Mouse (Mus musculus) forebrain, embryonic 16.5 days (tissue): Measurements from ENCODE around the gene Cadps. TPM values are rescaled to one million over a fixed set of nuclear protein-coding genes. Genes with fewer than 3 reads are reported as not detected.
A peak's percentile ranks its signal among the peaks of the same experiment; 100 is the strongest.

ENCODE experiments used
- ATAC-seq: fragments of 200-750 bp; cut with Nextera tagmentation; 2 replicates; pipeline ENCODE4 v1.8.0; 2017; ENCODE audit warnings: mild to moderate bottlenecking, moderate library complexity
- H3K27ac ChIP-seq: fragments of 300-500 bp; sonication (generic); 2 replicates; pipeline ENCODE4 v1.5.1; 2014; ENCODE audit warnings: low read length, control low read depth
- H3K27me3 ChIP-seq: fragments of 300-500 bp; sonication (generic); replicated peaks from 2 replicates; pipeline ENCODE4 v1.6.1; 2014; ENCODE audit warnings: low read length; ENCODE audit not compliant: control insufficient read depth, insufficient read depth
- H3K36me3 ChIP-seq: fragments of 300-500 bp; sonication (generic); 2 replicates; pipeline ENCODE4 v1.6.1; 2014; ENCODE audit not compliant: control insufficient read depth, insufficient read depth
- H3K4me1 ChIP-seq: fragments of 300-500 bp; sonication (generic); replicated peaks from 2 replicates; pipeline ENCODE4 v1.6.1; 2014; ENCODE audit warnings: low read length; ENCODE audit not compliant: control insufficient read depth, insufficient read depth
- H3K4me2 ChIP-seq: fragments of 300-500 bp; sonication (generic); 2 replicates; pipeline ENCODE4 v1.6.1; 2014; ENCODE audit warnings: mild to moderate bottlenecking, low read length, control low read depth
- H3K4me3 ChIP-seq: fragments of 300-500 bp; sonication (generic); replicated peaks from 2 replicates; pipeline ENCODE4 v1.5.1; 2014; ENCODE audit warnings: mild to moderate bottlenecking, low read length, control low read depth
- H3K9ac ChIP-seq: fragments of 300-500 bp; sonication (generic); replicated peaks from 2 replicates; pipeline ENCODE4 v1.6.1; 2014; ENCODE audit warnings: low read depth, low read length, control low read depth
- H3K9me3 ChIP-seq: fragments of 300-500 bp; sonication (generic); 2 replicates; pipeline ENCODE4 v1.6.1; 2016; ENCODE audit warnings: low read length; ENCODE audit not compliant: control insufficient read depth
- WGBS: fragments of 180-500 bp; shearing (Covaris S2); extraction: QIAGEN DNeasy Blood & Tissue Kit; methylation state at CpG from one replicate; pipeline ENCODE4 v1.1.7; 2014; 5-methylcytosine and 5-hydroxymethylcytosine counted together
- polyA plus RNA-seq: library from polyadenylated mRNA; unstranded; fragments of >200 nt; fragmentation: Nextera tagmentation; extraction: Ambion mirVana; gene quantifications from 2 replicates; pipeline ENCODE4 v1.2.1, GENCODE M21; 2015

Cadps gene
- polyA plus RNA-seq, 1 experiment from 2014 or later, result 30.3 TPM

DNA sequence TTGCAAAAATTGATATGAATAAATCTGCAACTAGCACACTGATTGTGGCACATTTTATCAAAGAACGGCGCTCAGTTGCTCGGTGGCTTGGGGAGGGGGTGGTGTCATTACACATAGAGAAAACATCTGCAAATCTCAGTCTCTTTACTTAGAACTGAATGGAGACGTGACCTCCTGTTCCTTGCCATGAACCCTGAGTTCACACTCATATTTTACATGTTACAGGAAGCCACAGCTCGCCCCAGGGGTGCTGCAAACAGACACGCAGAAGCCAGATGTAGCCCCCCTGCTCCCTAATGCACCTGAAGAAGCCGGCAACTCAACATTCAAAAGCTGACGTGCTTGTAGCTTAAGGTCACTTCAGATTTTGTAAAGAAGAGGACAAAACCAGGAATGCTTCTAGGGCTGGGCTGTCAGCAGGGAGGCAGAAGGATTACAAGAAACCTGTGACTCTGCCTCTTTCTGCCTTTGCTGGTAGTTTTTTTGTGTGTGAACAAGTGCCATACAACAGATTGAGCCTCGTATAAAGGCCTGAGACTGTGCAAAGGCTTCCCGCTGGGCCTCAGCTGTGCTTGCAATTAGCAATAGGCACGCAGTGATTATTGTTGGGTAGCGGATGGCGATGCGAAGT is 434.0 kb downstream of the Cadps start:
- 0 out of 2 replicates have a peak overlapping the region, but pooled peaks have one; percentile 29 for H3K4me2 ChIP-seq
- peaks cover 61% of the 10 kb centered on the region for H3K4me1 ChIP-seq
- H3K27ac ChIP-seq, result peak overlapping the region; percentile 62
- WGBS, result 5% methylated on average over 14 of the region's 14 CpGs
- 0 out of 2 replicates have a peak, but pooled peaks cover 4% of the 10 kb centered on the region for H3K27me3 ChIP-seq
- H3K9me3 ChIP-seq, result no peaks in the 10 kb centered on the region
- H3K4me3 ChIP-seq, result no peak overlapping the region
- peak; percentile 49 for ATAC-seq
- H3K36me3 ChIP-seq, result no peaks in the 10 kb centered on the region
- H3K9ac ChIP-seq, result 0 out of 2 replicates have a peak overlapping the region, but pooled peaks have one; percentile 5

DNA sequence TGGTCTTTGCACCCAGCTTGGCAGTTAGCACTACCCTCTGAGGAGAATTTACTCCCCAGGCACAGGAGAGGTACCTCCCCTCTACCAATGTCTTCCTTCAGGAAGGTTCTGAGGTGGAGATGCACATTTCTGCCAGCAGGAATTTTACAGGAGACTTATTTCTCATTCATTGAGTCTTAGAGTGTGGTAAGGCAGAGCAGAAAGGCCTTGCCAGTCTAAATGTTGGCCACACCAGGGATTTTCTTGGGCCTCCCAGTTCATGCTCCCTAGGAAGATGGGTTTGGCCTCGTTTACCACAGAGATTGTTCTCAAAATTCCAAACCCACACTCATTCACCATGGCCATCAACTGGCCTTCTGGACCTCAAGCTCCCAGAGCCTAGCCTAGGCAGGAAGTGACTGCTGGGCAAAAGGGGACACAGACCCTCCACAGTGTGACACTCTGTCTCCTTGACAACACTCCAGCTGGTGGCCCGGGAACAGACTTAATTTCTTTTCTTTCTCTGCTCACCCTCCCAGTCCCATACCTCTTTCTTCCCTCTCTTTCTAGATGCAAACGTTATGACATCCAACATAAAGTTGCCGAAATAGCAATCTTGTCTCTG is 434.6 kb downstream of the Cadps start:
- Histone ChIP-seq H3K4me3 (no peak overlapping the region), H3K36me3 (no peaks in the 10 kb centered on the region), H3K4me1 (peaks cover 55% of the 10 kb centered on the region), H3K4me2 (no peak overlapping the region), H3K27me3 (0 out of 2 replicates have a peak, but pooled peaks cover 4% of the 10 kb centered on the region), H3K9ac (0 out of 2 replicates have a peak overlapping the region, but pooled peaks have one; percentile 5), H3K27ac (peak overlapping the region; percentile 62), H3K9me3 (no peaks in the 10 kb centered on the region)
- WGBS, result 9% methylated on average over 4 of the region's 4 CpGs
- peak; percentile 30; the same call in 1 of the 2 replicates for ATAC-seq

- Histone ChIP-seq H3K27me3 (0 out of 2 replicates have a peak, but pooled peaks cover 4% of the 10 kb centered on the region), H3K9ac (no peak overlapping the region), H3K9me3 (no peaks in the 10 kb centered on the region), H3K4me3 (no peak overlapping the region), H3K4me1 (peaks cover 47% of the 10 kb centered on the region), H3K4me2 (no peak overlapping the region), H3K27ac (no peak overlapping the region), H3K36me3 (no peaks in the 10 kb centered on the region)
- no peak for ATAC-seq
- WGBS, result 52% methylated on average over 6 of the region's 6 CpGs
Observed at GRCm38 (mm10) chr14:12387176-12387575, 435.7 kb downstream of the Cadps start.

- ATAC-seq, result peak; percentile 61
- H3K27me3 ChIP-seq, result 0 out of 2 replicates have a peak, but pooled peaks cover 2% of the 10 kb centered on the region
Observed at GRCm38 (mm10) chr14:12377883-12378282, 445.0 kb downstream of the Cadps start.

GRCm38 (mm10) chr14:12377289-12377688 is 445.6 kb downstream of the Cadps start:
- Histone ChIP-seq H3K9ac (no peak overlapping the region), H3K27ac (peak overlapping the region; percentile 13; the same call in 1 of the 2 replicates), H3K4me1 (peaks cover 5% of the 10 kb centered on the region; the same call in 1 of the 2 replicates), H3K4me2 (no peak overlapping the region), H3K27me3 (0 out of 2 replicates have a peak, but pooled peaks cover 2% of the 10 kb centered on the region), H3K9me3 (no peaks in the 10 kb centered on the region), H3K4me3 (no peak overlapping the region), H3K36me3 (no peaks in the 10 kb centered on the region)
- ATAC-seq, result peak; percentile 54
- 87% methylated on average over 2 of the region's 2 CpGs for WGBS

More at GRCm38 (mm10) chr14:12377883-12378282, 445.0 kb downstream of the Cadps start:
- Histone ChIP-seq H3K27ac (peak overlapping the region; percentile 35; the same call in 1 of the 2 replicates), H3K9ac (no peak overlapping the region), H3K4me1 (peaks cover 5% of the 10 kb centered on the region; the same call in 1 of the 2 replicates), H3K4me3 (no peak overlapping the region), H3K36me3 (no peaks in the 10 kb centered on the region), H3K9me3 (no peaks in the 10 kb centered on the region), H3K4me2 (no peak overlapping the region)
- 36% methylated on average over 9 of the region's 9 CpGs for WGBS

GRCm38 (mm10) chr14:12375451-12375850 is 447.4 kb downstream of the Cadps start:
- Histone ChIP-seq H3K9ac (no peak overlapping the region), H3K4me3 (no peak overlapping the region), H3K27me3 (0 out of 2 replicates have a peak, but pooled peaks cover 2% of the 10 kb centered on the region), H3K4me2 (no peak overlapping the region), H3K36me3 (no peaks in the 10 kb centered on the region), H3K9me3 (no peaks in the 10 kb centered on the region), H3K27ac (no peak overlapping the region), H3K4me1 (peaks cover 5% of the 10 kb centered on the region; the same call in 1 of the 2 replicates)
- 18% methylated on average over 2 of the region's 2 CpGs for whole genome bisulfite sequencing
- no peak for ATAC-seq

DNA sequence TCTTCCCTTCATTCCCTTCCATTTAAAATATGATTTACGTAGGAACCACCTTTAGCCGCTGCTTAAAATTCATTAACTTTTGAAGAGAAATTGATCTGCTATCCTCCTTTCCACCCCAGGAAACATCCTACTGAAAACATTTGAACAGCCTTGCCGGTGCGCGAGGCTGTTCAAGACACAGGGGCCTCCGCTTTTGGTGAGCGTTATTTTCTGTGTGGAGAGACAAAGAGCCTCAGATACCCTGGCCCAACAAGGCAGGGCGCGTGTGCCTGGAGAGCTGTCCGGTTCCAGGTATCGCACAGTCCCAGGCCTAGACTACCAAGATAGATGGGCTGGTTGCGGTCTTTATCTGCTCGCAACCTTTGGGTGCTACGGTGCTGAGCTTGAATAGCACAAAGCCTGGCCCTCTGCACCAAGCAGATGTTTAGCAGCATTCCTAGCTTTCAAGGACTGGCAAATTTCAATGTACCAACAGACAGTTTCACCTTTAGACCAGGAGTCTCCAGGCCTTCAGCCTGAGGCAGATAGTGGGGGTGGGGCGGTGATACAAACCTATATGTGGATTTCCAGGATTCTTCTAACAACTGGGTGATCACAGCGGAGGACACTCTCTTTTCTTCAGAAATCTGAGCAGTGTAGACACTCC is 472.5 kb downstream of the Cadps start:
- no peak overlapping the region for H3K27ac ChIP-seq
- no peaks in the 10 kb centered on the region for H3K36me3 ChIP-seq
- H3K9ac ChIP-seq, result 0 out of 2 replicates have a peak overlapping the region, but pooled peaks have one; percentile 22
- peaks cover 44% of the 10 kb centered on the region for H3K27me3 ChIP-seq
- no peaks in the 10 kb centered on the region for H3K9me3 ChIP-seq
- WGBS, result 31% methylated on average over 16 of the region's 16 CpGs
- peaks cover 25% of the 10 kb centered on the region for H3K4me1 ChIP-seq
- no peak overlapping the region for H3K4me3 ChIP-seq
- no peak overlapping the region for H3K4me2 ChIP-seq
- ATAC-seq, result no peak

GRCm38 (mm10) chr14:12349334-12350090 is 473.4 kb downstream of the Cadps start:
- Histone ChIP-seq H3K27me3 (peaks cover 44% of the 10 kb centered on the region), H3K9ac (no peak overlapping the region), H3K4me1 (peaks cover 34% of the 10 kb centered on the region), H3K27ac (no peak overlapping the region), H3K4me3 (no peak overlapping the region), H3K36me3 (no peaks in the 10 kb centered on the region), H3K4me2 (no peak overlapping the region), H3K9me3 (no peaks in the 10 kb centered on the region)
- ATAC-seq, result no peak
- WGBS, result 29% methylated on average over 15 of the region's 15 CpGs
